Mouse (Mus musculus) kidney, postnatal 0 days (tissue): ENCODE measurements at regions not wholly inside any gene's neighbourhood (a gene's known extent, or its start where the extent isn't known, plus 50 kb on each side); places are given as distances from the start of the nearest gene placed in this dataset.
A peak's percentile ranks its signal among the peaks of the same experiment; 100 is the strongest.

Experiments
- ATAC-seq: fragments of 200-750 bp; cut with Nextera tagmentation; replicated peaks from 2 replicates; pipeline ENCODE4 v1.8.0; 2017; ENCODE audit warnings: low read depth, moderate number of reproducible peaks, moderate TSS enrichment, moderate library complexity; ENCODE audit not compliant: low FRiP score
- DNase-seq: peaks from one replicate; pipeline ENCODE4 v3.0.0-alpha.2; 2016; ENCODE audit warnings: low spot score
- H3K27ac ChIP-seq: fragments of 300-500 bp; sonication (generic); 2 replicates; pipeline ENCODE4 v1.5.1; 2014; ENCODE audit warnings: mild to moderate bottlenecking
- H3K27me3 ChIP-seq: fragments of 300-500 bp; sonication (generic); 2 replicates; pipeline ENCODE4 v1.6.1; 2014; ENCODE audit warnings: low read length, mixed read lengths; ENCODE audit not compliant: insufficient read depth
- H3K36me3 ChIP-seq: fragments of 300-500 bp; sonication (generic); 2 replicates; pipeline ENCODE4 v1.6.1; 2014; ENCODE audit warnings: low read length, mixed read lengths; ENCODE audit not compliant: insufficient read depth
- H3K4me1 ChIP-seq: fragments of 300-500 bp; sonication (generic); replicated peaks from 2 replicates; pipeline ENCODE4 v1.6.1; 2014; ENCODE audit warnings: antibody characterized with exemption, low read length, mixed read lengths; ENCODE audit not compliant: insufficient read depth
- H3K4me2 ChIP-seq: fragments of 300-500 bp; sonication (generic); 2 replicates; pipeline ENCODE4 v1.6.1; 2014; ENCODE audit warnings: mild to moderate bottlenecking, low read length, moderate library complexity, mixed read lengths
- H3K4me3 ChIP-seq: fragments of 300-500 bp; sonication (generic); replicated peaks from 2 replicates; pipeline ENCODE4 v1.5.1; 2014; ENCODE audit warnings: low read depth, low read length
- H3K9ac ChIP-seq: fragments of 300-500 bp; sonication (generic); 2 replicates; pipeline ENCODE4 v1.6.1; 2014; ENCODE audit warnings: low read depth, low read length
- H3K9me3 ChIP-seq: fragments of 300-500 bp; sonication (generic); replicated peaks from 2 replicates; pipeline ENCODE4 v1.6.1; 2016; ENCODE audit warnings: low read length, inconsistent platforms, mixed read lengths
- CTCF ChIP-seq: IDR thresholded peaks from 2 replicates; pipeline ENCODE4 v1.5.1; 2016; ENCODE audit warnings: antibody characterized with exemption, low read depth, mild to moderate bottlenecking, moderate library complexity
- WGBS: fragments of 180-500 bp; shearing (Covaris S2); extraction: QIAGEN DNeasy Blood & Tissue Kit; methylation state at CpG from one replicate; pipeline ENCODE4 v1.1.7; 2014; 5-methylcytosine and 5-hydroxymethylcytosine counted together

DNA sequence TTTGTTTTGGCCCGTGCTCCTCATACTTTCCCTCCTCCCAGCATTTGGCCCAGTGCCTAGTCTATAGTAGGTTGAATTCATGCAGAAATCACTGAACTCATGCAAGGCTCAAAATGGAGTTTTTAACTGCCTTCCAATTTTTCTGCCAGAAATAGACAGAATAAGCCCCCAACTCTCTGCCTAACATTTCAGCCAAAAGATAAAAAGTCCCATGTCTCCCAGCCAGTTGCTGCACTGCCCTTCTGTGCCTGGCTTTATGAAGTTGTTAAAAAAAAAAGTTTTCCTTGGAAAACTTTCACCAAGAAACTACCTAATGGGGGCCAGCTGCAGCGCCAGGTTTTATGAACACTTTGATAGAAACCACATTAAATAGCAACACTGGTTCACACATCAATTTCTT is 222.0 kb downstream of the Zic3 start:
- no peaks in the 10 kb centered on the region for H3K27me3 ChIP-seq
- H3K36me3 ChIP-seq = no peaks in the 10 kb centered on the region
- no peak for ATAC-seq
- no peak overlapping the region for H3K4me3 ChIP-seq
- DNase-seq = no peak
- no peak overlapping the region for H3K4me2 ChIP-seq
- no peak overlapping the region for H3K9ac ChIP-seq
- WGBS = 77% methylated on average over 2 of the region's 2 CpGs
- TF ChIP-seq CTCF = no peak
- H3K9me3 ChIP-seq = no peaks in the 10 kb centered on the region
- H3K27ac ChIP-seq = no peak overlapping the region
- H3K4me1 ChIP-seq = no peaks in the 10 kb centered on the region

DNA sequence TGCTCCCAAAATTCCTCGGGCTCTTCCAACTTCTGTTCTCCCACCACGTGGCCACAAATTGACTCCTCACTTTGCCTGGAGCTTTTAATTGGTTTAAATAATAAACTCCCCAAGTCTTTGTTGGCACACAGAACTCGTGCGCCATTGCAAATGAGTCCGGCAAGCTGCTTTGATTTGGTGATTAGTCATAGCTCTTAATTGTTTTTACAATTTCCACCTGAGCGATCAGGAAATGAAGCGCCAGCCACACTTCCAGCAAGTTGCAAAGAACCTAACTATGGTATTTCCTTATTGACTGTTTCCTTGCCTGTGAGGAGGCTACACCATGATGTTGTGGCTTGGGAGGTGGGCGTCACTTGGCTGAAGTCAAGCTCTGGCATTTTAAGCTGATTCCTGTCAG is 233.5 kb downstream of the Zic3 start:
- ATAC-seq = no peak
- DNase-seq = peak; percentile 14
- WGBS = 36% methylated on average over 8 of the region's 8 CpGs

GRCm38 (mm10) chrX:58282903-58283302 is 260.4 kb downstream of the Zic3 start:
- no peaks in the 10 kb centered on the region for H3K9me3 ChIP-seq
- no peak overlapping the region for H3K4me3 ChIP-seq
- TF ChIP-seq CTCF = no peak
- H3K27ac ChIP-seq = no peak overlapping the region
- no peak overlapping the region for H3K4me2 ChIP-seq
- ATAC-seq = no peak
- WGBS = 82% methylated on average over 2 of the region's 2 CpGs
- no peak for DNase-seq
- no peaks in the 10 kb centered on the region for H3K4me1 ChIP-seq
- H3K9ac ChIP-seq = no peak overlapping the region
- H3K36me3 ChIP-seq = no peaks in the 10 kb centered on the region
- H3K27me3 ChIP-seq = no peaks in the 10 kb centered on the region

More for the DNA sequence above, 233.5 kb downstream of the Zic3 start:
- Histone ChIP-seq H3K36me3 (no peaks in the 10 kb centered on the region), H3K9ac (no peak overlapping the region), H3K9me3 (no peaks in the 10 kb centered on the region), H3K27me3 (no peaks in the 10 kb centered on the region), H3K4me2 (no peak overlapping the region; the same call in 1 of the 2 replicates), H3K4me3 (no peak overlapping the region), H3K27ac (no peak overlapping the region), H3K4me1 (no peaks in the 10 kb centered on the region)
- TF ChIP-seq CTCF = no peak

DNA sequence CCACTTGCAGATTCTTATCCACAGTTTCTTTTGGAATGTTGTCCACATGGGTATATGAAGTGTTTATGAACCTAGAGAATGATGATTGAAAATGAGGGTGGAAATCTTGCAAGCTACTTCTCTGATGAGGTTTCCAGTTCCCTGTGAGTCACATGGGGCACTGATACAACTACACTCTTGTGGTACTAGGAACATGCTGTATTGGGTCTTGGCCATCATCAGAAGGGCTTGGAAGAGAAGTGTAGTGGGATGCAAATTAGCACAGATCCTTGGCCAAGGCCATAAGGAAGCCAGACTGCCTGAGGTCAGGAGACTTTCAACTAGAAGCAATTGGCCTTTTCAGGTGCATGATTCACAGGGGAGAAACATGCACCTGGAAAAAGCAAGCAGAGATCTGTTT is 300.3 kb downstream of the Zic3 start:
- Histone ChIP-seq H3K36me3 (no peaks in the 10 kb centered on the region), H3K4me3 (no peak overlapping the region), H3K27ac (no peak overlapping the region), H3K4me2 (no peak overlapping the region), H3K9ac (no peak overlapping the region), H3K9me3 (no peaks in the 10 kb centered on the region), H3K4me1 (no peaks in the 10 kb centered on the region), H3K27me3 (no peaks in the 10 kb centered on the region)
- ATAC-seq (no peak), DNase-seq (no peak)
- no peak for TF ChIP-seq CTCF

DNA sequence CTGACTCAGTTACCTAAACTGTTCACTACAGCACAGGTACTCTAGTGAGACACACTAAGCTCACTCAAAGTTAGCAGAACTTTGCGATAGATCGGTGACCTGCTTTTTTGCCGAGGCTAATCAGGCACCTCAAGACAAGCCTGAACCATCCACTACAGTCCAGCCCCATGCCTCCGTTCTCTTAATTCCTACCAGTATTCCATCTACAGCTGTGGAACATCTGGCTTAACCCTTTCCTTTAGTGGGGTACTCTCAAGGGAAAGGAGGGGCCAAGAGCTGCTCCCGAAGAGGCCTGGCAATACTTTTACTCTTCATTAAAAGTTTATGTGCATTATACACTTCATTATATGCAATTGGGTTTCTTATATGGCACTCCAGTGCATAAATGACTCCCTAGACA is 329.1 kb downstream of the Zic3 start:
- Histone ChIP-seq H3K4me3 (no peak overlapping the region), H3K9ac (no peak overlapping the region), H3K36me3 (no peaks in the 10 kb centered on the region), H3K27me3 (no peaks in the 10 kb centered on the region), H3K4me2 (no peak overlapping the region), H3K4me1 (no peaks in the 10 kb centered on the region), H3K27ac (no peak overlapping the region), H3K9me3 (no peaks in the 10 kb centered on the region)
- TF ChIP-seq CTCF = no peak
- no peak for DNase-seq
- 83% methylated on average over 5 of the region's 5 CpGs for WGBS
- no peak for ATAC-seq

- no peaks in the 10 kb centered on the region for H3K4me1 ChIP-seq
- peak; percentile 58 for TF ChIP-seq CTCF
- DNase-seq (peak; percentile 6), ATAC-seq (no peak)
- no peak overlapping the region for H3K4me2 ChIP-seq
- no peak overlapping the region for H3K27ac ChIP-seq
- H3K4me3 ChIP-seq = no peak overlapping the region
- H3K36me3 ChIP-seq = no peaks in the 10 kb centered on the region
- no peak overlapping the region for H3K9ac ChIP-seq
- WGBS = 73% methylated on average over 3 of the region's 3 CpGs
- H3K27me3 ChIP-seq = no peaks in the 10 kb centered on the region
- H3K9me3 ChIP-seq = no peaks in the 10 kb centered on the region
Measured at GRCm38 (mm10) chrX:58377926-58378325, 355.4 kb downstream of the Zic3 start.
